Mouse (Mus musculus) E14TG2a.4 (cell line): ENCODE results near the gene Dnah7b.

Source experiments
- CTCF ChIP-seq: conservative IDR thresholded peaks from 2 replicates; pipeline ENCODE4 v1.5.1; 2014; ENCODE audit warnings: low read length
- NANOG ChIP-seq: IDR thresholded peaks from 2 replicates; pipeline ENCODE4 v1.6.1; 2014; ENCODE audit warnings: borderline replicate concordance, low read length, mixed read lengths
- POU5F1 ChIP-seq: IDR thresholded peaks from 2 replicates; pipeline ENCODE4 v1.6.1; 2014; ENCODE audit warnings: low read length, borderline replicate concordance

DNA sequence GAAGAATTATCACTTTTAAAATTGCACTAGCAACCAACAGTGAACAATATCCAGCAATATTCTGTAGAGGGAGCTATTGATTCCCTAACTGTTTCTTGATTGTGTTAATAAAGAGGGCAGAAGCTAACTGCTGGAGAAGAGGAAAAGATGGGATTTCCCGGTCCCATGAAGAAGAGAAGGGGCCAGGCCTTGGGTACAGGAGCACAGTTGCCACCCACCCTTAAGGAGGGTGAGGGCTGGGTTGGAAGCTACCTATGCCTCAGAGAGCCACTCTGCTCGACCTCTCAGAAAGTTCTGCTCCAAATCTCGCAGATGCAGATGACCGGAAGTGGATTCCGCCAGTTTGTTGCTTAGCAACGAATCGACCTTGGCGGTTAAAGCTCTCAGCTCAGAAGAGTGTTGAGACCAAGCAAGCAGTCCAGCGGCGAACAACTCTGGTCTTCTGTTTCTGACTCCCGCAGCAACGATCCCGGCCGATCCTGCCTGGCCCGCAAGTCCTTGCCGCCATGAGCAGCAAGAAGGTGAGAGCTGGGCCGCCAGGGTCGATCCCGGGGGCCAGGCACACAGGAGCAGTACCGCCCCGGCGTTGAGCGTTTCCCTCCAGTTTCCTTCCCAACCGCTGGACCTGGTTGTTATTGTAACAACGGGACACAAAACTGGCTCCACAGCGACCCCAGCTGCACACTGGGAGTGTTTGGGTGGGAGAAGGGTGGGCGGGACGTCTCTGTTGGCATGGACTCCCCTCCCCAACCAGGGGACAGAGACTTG is 553 bp downstream of the Dnah7b start:
- TF ChIP-seq CTCF (no peak), NANOG (no peak), POU5F1 (no peak)
